Comparison of ENCODE assay signal across 13 mouse cellular contexts in genomic region chr12:27311854-27312466, GRCm38 (mm10). TPM values are rescaled to one million over a fixed set of nuclear protein-coding genes. Genes with fewer than 3 reads are reported as not detected.
DNase-seq lines count a peak whose midpoint lies in the region; ATAC-seq and TF ChIP-seq lines count a peak whose summit lies in the region.
"Had no signal": no experiment of that assay in that cellular context is flagged by ENCODE, and none has a peak within 500 bp of the region (broad histone marks: within the 10 kb centered on the region; RNA-seq: fewer than 3 reads in every experiment).

No protein-coding gene starts in this region.

- no peaks in the 10 kb centered on the region for H3K9me3 ChIP-seq in heart, embryonic 10.5 days
- no peaks in the 10 kb centered on the region; the same call in 1 of the 2 replicates for H3K9me3 ChIP-seq in kidney, embryonic 16.5 days (ENCODE audit: low read length)
- peaks cover 4% of the 10 kb centered on the region; the same call in 1 of the 2 replicates for H3K9me3 ChIP-seq in E14TG2a.4 (ENCODE audit: low read length)
- no peaks in the 10 kb centered on the region for H3K9me3 ChIP-seq in embryonic facial prominence, embryonic 13.5 days

- peak overlapping the region; percentile 5; the same call in 1 of the 2 replicates for H3K4me3 ChIP-seq in heart, embryonic 10.5 days
- H3K4me3 ChIP-seq in kidney, embryonic 16.5 days (ENCODE audit: low read length), result no peak overlapping the region
- H3K4me3 ChIP-seq in E14TG2a.4 (replicated peaks; ENCODE audit: low read length), result 0 out of 2 replicates have a peak overlapping the region, but pooled peaks have one; percentile 13
- H3K4me3 ChIP-seq in embryonic facial prominence, embryonic 13.5 days, result no peak overlapping the region
- H3K4me3 ChIP-seq: erythroblast, embryonic 14.5 days had no signal

- no peak for DNase-seq in heart, embryonic 10.5 days (ENCODE audit: low spot score)
- no peak for DNase-seq in heart, adult 11 months
- no peak for DNase-seq in kidney, adult 18-20 months
- no peak for DNase-seq in thymus, postnatal 10 days (ENCODE audit: low spot score in 2 of 2)
- no peak for DNase-seq in ovary, adult 18-20 months (ENCODE audit: low spot score)
- DNase-seq: adrenal gland, postnatal 36 days; cerebellum, adult 18-20 months; right cerebral cortex, adult 18-20 months had no signal

- peak overlapping the region; percentile 74 for H3K27ac ChIP-seq in heart, embryonic 10.5 days
- peak overlapping the region; percentile 1 for H3K27ac ChIP-seq in kidney, embryonic 16.5 days (ENCODE audit: low read length)
- H3K27ac ChIP-seq in embryonic facial prominence, embryonic 13.5 days, result 0 out of 2 replicates have a peak overlapping the region, but pooled peaks have one; percentile 33
- H3K27ac ChIP-seq: liver, embryonic 14.5 days had no signal

- no peaks in the 10 kb centered on the region for H3K36me3 ChIP-seq in heart, embryonic 10.5 days
- H3K36me3 ChIP-seq in kidney, embryonic 16.5 days (ENCODE audit: insufficient read depth, low read length), result no peaks in the 10 kb centered on the region
- no peaks in the 10 kb centered on the region for H3K36me3 ChIP-seq in E14TG2a.4 (ENCODE audit: insufficient read depth, low read length)
- no peaks in the 10 kb centered on the region for H3K36me3 ChIP-seq in embryonic facial prominence, embryonic 13.5 days

- H3K27me3 ChIP-seq in heart, embryonic 10.5 days (ENCODE audit: insufficient read depth, poor library complexity, severe bottlenecking), result 0 out of 2 replicates have a peak, but pooled peaks cover 20% of the 10 kb centered on the region
- H3K27me3 ChIP-seq in kidney, embryonic 16.5 days (ENCODE audit: insufficient read depth, low read length), result no peaks in the 10 kb centered on the region
- H3K27me3 ChIP-seq in E14TG2a.4 (ENCODE audit: insufficient read depth, low read length), result peaks cover 64% of the 10 kb centered on the region
- H3K27me3 ChIP-seq in embryonic facial prominence, embryonic 13.5 days, result no peaks in the 10 kb centered on the region

- peaks cover 23% of the 10 kb centered on the region for H3K4me1 ChIP-seq in heart, embryonic 10.5 days
- H3K4me1 ChIP-seq in kidney, embryonic 16.5 days (ENCODE audit: insufficient read depth, low read length), result peaks cover 20% of the 10 kb centered on the region
- H3K4me1 ChIP-seq in E14TG2a.4 (replicated peaks; ENCODE audit: low read depth, low read length), result peaks cover 37% of the 10 kb centered on the region
- H3K4me1 ChIP-seq in embryonic facial prominence, embryonic 13.5 days, result peaks cover 27% of the 10 kb centered on the region

- WGBS in heart, embryonic 10.5 days, result 6% methylated on average over 9 of the region's 9 CpGs
- WGBS in kidney, embryonic 16.5 days, result 14% methylated on average over 9 of the region's 9 CpGs
- WGBS in embryonic facial prominence, embryonic 13.5 days, result 17% methylated on average over 9 of the region's 9 CpGs

- no peak for TF ChIP-seq CTCF in E14TG2a.4 (conservative IDR thresholded peaks at IDR 0.05; ENCODE audit: low read length)

- H3K4me2 ChIP-seq in kidney, embryonic 16.5 days (replicated peaks; ENCODE audit: low read depth, low read length), result peak overlapping the region; percentile 16
- no peak overlapping the region for H3K4me2 ChIP-seq in embryonic facial prominence, embryonic 13.5 days

- H3K9ac ChIP-seq in kidney, embryonic 16.5 days (replicated peaks; ENCODE audit: low read length), result peak overlapping the region; percentile 29; the same call in 1 of the 2 replicates
- no peak overlapping the region for H3K9ac ChIP-seq in embryonic facial prominence, embryonic 13.5 days
- H3K9ac ChIP-seq: liver, embryonic 14.5 days had no signal

- ATAC-seq in kidney, embryonic 16.5 days (ENCODE audit: low FRiP score, low TSS enrichment), result no peak
- ATAC-seq in embryonic facial prominence, embryonic 13.5 days (ENCODE audit: insufficient number of reproducible peaks, insufficient read depth, low FRiP score, low TSS enrichment, low read depth), result no peak

RNA-seq across cellular contexts. Expression of gene Sox11, which starts 30.4 kb away (rescaled TPM):
- polyA plus RNA-seq in heart, embryonic 10.5 days (2016; fragmentation: Nextera tagmentation; extraction: Ambion mirVana), result 32.0 and 73.8 TPM in 2 replicates
- polyA plus RNA-seq in kidney, embryonic 16.5 days (2015; fragmentation: Nextera tagmentation; extraction: Ambion mirVana), result 60.2 and 68.5 TPM in 2 replicates
- 198 and 204 TPM in 2 replicates for polyA plus RNA-seq in embryonic facial prominence, embryonic 13.5 days (2015; fragmentation: Nextera tagmentation; extraction: Ambion mirVana)
- polyA plus RNA-seq: erythroblast, embryonic 14.5 days had no signal

Comparison
In these comparisons a context has a peak if more than half of its experiments do, and no peak if none do; other contexts are left out.
1. H3K27ac ChIP-seq: peak in every context shown above with its lines; median percentile 74 in heart, embryonic 10.5 days; 33 in embryonic facial prominence, embryonic 13.5 days; 1 in kidney, embryonic 16.5 days.
2. H3K4me3 ChIP-seq: peak in heart, embryonic 10.5 days (single experiment) and E14TG2a.4 (single experiment); none in kidney, embryonic 16.5 days (single experiment) and embryonic facial prominence, embryonic 13.5 days (single experiment).